Mouse (Mus musculus) adrenal gland, postnatal 4 days (tissue): ENCODE results near the gene Plk5. TPM values are rescaled to one million over a fixed set of nuclear protein-coding genes. Genes with fewer than 3 reads are reported as not detected.
"Not testable (repeated sequence)": the region's sequence is repeated elsewhere in the genome, so short reads cannot be mapped to it uniquely, and the experiment has no call there.

Experiments used
- DNase-seq, 2 experiments: peaks; one replicate each; pipeline ENCODE4 v3.0.0; 2021 to 2022; ENCODE audit warnings: low spot score in 2 of 2, mixed read lengths in 2 of 2
- total RNA-seq, 2 experiments: library from RNA; stranded (reverse); gene quantifications; 2 replicates each; pipeline ENCODE4 v1.2.3; 2021

Gene Plk5
- total RNA-seq, 2 experiments from 2014 or later: 0.36 TPM; not detected in 1

- DNase-seq: no peak
Observed at GRCm38 (mm10) chr10:80330888-80331287, 25.4 kb upstream of the Plk5 start.

GRCm38 (mm10) chr10:80331636-80332524 lies 24.4 kb upstream of the Plk5 start:
- no peak for DNase-seq

DNA sequence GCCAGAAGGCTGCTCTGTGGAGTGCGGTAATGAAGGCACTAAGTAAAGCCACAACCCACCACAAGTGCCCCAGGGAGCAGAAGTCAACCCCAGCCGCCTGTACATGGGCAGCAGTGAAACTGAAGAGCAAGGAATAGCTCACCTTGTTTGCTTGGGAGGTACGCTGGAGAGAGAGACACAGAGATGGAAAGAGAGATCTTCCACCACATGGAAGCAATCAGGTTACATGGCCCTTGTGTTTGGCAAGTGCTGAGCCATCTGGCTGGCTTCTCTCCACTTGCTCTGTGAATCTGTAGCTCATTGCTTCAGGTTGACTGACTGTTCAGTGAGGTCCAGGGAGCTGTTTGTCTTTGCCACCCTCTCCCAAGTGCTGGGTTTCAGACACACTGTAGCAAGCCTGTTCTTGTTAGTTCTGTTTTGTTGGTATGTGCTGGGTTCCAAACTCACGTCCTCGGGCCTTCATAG lies 23.7 kb upstream of the Plk5 start:
- no peak for DNase-seq

DNA sequence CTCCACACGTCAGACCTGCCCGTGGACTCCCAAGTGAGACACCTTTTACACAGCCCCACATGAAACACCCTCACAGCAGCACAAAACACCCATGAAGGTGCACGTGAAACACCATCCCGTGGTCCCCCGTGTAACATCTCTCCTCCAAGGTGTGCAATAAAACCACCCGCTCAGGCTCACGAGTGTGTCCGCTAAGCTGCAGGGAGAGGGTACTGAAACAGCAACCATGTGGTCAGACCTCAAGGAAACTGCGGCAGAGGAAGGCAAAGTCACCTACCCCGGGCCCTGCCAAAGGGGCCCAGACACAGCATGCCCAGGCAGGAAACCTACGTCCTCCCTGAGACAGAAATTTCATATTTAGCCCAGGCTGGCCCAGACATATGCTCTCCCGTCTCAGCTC lies 20.0 kb upstream of the Plk5 start:
- DNase-seq: no peak

DNA sequence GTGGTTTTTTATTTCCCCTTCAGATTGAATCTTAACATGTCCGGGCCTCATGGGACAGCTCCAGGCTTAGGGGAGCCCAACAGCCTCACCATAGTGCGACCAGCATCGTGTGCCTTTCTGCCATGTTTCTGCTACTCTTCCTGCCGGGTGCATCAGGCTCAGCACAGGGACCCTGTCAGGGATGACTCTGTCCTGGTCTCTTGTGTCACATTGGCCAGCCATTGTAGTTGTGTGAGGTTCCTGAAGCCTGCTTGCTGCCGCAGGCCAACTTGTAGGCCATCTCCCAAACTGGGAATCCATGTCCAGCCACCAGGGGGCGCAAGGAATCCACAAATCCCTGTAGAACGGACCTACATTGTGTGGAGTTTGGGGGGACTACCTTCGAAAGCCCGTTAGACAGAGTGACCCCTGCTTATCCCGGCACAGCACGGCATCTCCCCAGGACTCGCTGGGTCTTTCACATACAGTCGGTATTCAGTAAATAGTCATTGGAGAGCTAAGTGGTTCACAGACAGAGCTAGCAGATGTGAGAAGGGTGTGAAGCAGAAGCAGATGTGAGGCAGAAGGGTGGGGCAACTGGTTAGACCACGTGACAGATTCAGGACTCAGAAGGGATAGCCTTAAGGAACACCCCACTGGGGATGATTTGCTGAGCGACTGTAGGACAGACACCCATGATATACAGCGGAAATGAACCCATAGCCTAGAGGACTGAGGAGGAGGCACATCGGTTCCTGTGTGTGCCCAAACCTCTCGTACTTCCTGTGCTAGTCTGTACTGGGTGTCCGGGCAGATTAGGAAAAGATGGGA lies 16.1 kb upstream of the Plk5 start:
- peak; percentile 64 to 82 for DNase-seq

DNA sequence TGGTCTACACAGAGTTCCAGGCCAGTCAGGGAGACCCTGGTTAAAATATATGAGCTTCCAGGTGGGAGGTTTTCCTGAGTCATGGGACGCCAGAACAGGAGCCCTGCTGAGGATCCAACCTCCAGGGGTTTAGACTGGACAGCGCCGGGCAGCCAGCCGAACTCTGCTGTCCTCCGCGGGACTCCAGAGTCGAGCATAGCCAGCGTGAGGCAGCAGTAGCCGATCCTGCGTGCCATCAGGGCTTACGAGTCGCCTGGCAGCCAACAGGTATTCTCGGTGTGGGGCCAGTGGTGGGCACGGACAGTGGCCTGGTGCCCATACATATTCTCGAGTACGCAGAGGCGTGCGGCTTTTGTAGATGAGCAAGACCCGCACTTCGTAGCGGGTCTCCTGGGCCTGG lies 15.2 kb upstream of the Plk5 start:
- no peak for DNase-seq

DNA sequence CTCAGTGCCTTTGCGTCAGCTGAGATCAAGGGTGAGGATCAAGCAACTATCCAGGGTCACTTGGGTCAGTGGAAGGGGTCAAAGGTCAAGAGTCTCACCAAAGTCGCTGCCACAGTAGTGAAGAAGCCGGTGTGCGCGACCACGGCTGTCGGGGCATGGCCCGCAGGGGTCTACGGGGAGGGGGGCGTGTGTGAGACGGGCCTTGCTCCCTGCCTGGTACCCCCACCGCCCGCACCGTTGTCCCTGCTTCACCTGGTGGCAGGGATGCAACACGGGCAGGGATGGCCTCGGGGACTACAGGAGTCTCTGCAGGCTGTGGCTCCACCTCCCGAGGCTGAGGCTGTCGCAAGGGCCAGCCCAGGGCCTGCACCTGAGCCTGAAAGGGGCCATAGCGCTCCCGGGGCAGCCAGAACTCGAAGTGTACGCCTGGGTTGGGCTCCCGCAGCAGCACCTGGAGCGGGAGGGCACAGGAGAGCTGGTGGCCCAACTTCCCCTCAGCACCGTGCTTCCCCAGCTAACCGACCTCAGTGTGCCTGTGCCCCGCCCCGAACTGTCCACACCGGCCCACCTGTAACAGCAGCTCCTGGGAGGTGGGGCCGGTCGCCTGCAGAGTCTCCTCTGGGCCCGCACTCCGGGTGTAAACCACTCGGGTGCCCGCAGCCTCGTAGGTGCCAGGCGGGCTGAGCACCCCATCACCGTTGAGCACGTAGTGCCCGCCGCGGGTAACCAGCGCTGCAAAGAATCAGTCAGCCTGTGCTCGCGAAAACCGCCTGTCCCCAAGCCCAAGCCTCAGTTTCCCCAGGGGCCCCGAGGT lies 14.6 kb upstream of the Plk5 start:
- DNase-seq: no peak

DNA sequence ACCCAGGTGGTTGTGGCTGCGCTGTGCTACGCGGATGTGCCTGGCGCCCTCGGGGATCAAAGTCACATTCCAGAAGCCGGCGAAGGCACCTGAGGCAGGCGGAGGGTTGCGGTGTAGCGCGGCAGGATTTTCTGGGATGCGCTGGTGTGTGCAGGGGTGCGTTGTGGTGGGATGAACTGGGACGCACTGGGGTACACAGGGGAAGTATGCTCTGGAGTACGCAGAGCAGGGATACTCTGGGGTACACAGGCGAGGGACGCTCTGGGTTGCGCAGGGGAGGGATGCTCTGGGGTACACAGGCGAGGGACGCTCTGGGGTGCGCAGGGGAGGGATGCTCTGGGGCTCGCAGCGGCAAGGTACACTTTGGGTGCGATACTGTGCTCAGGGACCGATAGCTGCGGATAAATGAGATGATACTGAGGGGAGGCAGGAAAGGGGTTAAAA lies 13.9 kb upstream of the Plk5 start:
- no peak for DNase-seq

- no peak for DNase-seq
Observed at GRCm38 (mm10) chr10:80342749-80343424, 13.4 kb upstream of the Plk5 start.

- no peak for DNase-seq
Observed at GRCm38 (mm10) chr10:80343425-80343895, 12.8 kb upstream of the Plk5 start.

DNA sequence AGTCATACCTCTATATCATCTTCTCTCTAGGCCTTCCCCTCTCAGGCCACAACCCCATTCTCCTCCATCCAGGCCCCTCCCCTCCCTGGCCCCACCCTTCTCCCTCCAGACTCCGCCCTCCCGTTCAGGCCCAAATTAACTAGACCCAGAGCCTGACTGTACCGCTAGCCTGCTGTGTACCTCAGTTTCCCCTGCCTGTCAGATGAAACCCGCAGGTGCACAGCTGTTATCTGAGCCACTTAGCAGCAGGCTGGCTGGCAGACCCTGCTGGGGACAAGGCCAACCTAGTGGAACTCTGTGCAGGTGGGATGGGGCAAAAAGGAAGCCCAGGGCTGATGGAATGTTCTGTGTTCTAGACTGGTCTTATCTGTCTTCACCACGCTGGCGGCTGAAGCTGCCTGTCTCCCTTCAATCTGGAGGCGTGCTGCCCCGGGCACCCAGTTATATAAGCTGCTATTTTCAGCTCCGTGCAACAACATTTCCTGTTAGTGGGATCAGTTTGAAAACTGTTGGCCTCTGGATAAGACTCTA lies 12.1 kb upstream of the Plk5 start:
- DNase-seq: no peak

- DNase-seq: no peak
Observed at GRCm38 (mm10) chr10:80345122-80345521, 11.1 kb upstream of the Plk5 start.

DNA sequence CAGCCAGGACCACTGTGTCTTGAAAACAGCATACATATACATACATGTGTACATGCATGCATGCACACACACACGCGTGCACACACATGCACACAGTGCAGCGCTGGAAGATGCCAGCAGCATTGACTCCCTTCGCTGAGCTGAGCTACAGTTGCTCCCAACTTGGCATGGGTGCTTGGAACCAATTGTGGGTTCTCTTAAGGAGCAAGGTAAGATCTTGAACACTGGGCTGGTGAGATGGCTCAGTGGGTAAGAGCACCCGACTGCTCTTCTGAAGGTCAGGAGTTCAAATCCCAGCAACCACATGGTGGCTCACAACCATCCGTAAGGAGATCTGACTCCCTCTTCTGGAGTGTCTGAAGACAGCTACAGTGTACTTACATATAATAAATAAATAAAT lies 10.3 kb upstream of the Plk5 start:
- DNase-seq: not testable (repeated sequence)

DNA sequence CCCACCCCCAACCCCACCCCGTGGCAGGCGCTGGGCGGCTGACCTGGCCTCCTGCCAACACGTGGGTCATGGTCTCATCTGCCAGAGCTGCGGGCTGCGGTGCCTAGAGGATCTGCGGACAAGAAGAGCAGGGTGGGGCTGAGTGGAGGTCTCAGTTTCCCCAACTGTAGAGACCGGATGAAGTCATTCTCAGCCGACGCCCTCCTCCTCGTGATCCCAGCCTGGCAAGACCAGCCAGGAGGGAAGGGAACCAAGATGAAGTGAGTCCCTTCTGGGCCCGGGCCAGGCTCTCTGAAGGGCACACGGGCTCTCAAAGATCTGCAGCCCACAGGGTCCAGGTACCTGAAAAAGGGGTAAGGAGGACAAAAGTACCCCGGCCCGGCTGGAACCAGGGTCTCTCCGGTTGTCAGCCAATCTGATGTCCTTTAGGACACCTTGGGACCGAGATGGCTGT lies 8.7 kb upstream of the Plk5 start:
- DNase-seq: no peak

DNA sequence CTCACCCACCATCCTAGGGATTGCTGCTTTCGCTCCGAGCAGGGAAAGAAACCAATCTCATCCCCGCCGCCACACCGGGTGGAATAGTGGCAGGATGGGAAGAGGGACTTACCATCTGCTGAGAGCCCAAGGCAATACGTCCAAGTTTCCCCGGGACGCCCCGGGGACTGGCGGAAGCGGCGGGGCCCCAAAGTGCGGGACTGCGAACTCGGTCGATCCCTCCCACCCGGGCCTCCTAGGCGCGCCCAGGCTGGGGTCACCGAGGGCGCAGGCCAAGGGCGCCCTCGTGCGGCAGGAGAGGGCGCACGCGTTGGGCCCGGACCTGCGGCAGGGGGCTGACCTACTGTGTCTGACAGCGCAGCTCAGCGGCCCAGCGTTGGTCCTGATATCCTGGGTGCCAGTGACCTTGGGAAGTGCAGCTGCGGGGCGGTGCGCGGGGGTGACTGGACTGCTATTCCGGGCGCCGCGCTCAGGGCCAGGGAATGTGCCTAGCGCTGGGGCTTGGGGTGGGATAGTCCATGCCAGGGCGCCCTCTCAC lies 7.9 kb upstream of the Plk5 start, which contains the start of gene Adamtsl5:
Gene Adamtsl5, minus strand, starts transcription at position 169 of the 538 bp plus-strand sequence.
- no peak for DNase-seq

DNA sequence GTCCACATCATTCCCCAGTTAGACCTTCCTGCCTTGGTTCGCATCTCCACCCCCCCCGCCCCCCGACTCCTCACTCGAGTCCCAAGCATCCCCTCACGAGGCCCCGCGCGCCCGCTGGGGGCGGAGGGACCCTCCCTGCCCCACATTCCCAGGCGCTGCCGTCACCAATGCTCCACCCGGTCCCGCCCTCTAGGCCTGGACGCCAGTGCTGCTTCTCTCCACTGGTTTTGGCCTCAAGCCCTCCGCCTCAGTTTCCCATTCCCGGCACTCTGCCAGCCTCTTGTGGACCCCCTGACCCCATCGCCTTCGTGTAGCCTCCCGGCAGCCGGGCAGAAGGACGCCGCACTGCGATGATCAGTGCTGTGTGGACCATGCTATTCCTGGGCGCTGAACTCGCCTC lies 7.3 kb upstream of the Plk5 start:
- DNase-seq: no peak

- peak; percentile 78 to 79 for DNase-seq
Observed at GRCm38 (mm10) chr10:80350292-80350691, 6.0 kb upstream of the Plk5 start.

GRCm38 (mm10) chr10:80351896-80352295 lies 4.4 kb upstream of the Plk5 start:
- no peak for DNase-seq

- no peak for DNase-seq
Observed at GRCm38 (mm10) chr10:80352727-80353126, 3.5 kb upstream of the Plk5 start.

DNA sequence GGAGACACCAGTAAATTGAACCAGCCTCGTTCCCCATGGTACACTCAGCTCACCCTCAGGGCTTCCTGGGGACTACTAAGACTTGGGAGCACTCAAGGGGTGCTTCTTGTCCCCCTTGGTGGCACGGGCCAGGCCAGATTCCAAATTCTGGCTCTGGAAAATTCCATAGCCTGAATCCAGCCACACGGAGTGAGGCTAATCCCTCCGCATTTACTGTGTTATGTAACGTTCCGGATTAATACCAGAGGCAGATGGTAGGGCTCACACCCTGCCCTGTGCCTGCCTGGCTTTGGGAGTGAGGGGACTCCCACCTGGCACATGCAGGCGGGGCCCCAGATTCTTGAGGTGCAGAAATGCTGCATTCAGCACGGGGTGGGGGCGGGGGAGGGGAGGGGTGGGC lies 828 bp upstream of the Plk5 start:
- no peak for DNase-seq
